Mouse (Mus musculus): ENCODE results near the gene Vmn1r235.
"Not testable (repeated sequence)": the region's sequence is repeated elsewhere in the genome, so short reads cannot be mapped to it uniquely, and the experiment has no call there.

Vmn1r235 gene

GRCm38 (mm10) chr17:21256111-21256510, at the start of gene Vmn1r235:
Gene Vmn1r235 (plus strand): TSS chr17:21256411.
- no peak for DNase-seq

- DNase-seq = not testable (repeated sequence)
Measured at GRCm38 (mm10) chr17:21211081-21211480, 45.1 kb upstream of the Vmn1r235 start.

GRCm38 (mm10) chr17:21225787-21226186, 30.4 kb upstream of the Vmn1r235 start, which contains the start of gene Vmn1r234:
Gene Vmn1r234 (plus strand): TSS chr17:21226087.
- DNase-seq = no peak

GRCm38 (mm10) chr17:21231654-21232053, 24.6 kb upstream of the Vmn1r235 start:
- peak; percentile 65 to 67 for DNase-seq

GRCm38 (mm10) chr17:21272103-21272502, 15.9 kb downstream of the Vmn1r235 start:
- DNase-seq = peak; percentile 2 to 15

- no peak for DNase-seq
Measured at GRCm38 (mm10) chr17:21282642-21283041, 26.4 kb downstream of the Vmn1r235 start, which contains the start of gene Vmn1r236. Gene Vmn1r236 (plus strand): TSS chr17:21282942.

- no peak for DNase-seq
Measured at GRCm38 (mm10) chr17:21284395-21284794, 28.2 kb downstream of the Vmn1r235 start.

- DNase-seq = no peak
Measured at GRCm38 (mm10) chr17:21289695-21290094, 33.5 kb downstream of the Vmn1r235 start.

GRCm38 (mm10) chr17:21311565-21311964, 55.4 kb downstream of the Vmn1r235 start, which contains the start of gene Vmn1r237:
Gene Vmn1r237 (plus strand): TSS chr17:21311865.
- no peak for DNase-seq
